In the genomic region with DNA sequence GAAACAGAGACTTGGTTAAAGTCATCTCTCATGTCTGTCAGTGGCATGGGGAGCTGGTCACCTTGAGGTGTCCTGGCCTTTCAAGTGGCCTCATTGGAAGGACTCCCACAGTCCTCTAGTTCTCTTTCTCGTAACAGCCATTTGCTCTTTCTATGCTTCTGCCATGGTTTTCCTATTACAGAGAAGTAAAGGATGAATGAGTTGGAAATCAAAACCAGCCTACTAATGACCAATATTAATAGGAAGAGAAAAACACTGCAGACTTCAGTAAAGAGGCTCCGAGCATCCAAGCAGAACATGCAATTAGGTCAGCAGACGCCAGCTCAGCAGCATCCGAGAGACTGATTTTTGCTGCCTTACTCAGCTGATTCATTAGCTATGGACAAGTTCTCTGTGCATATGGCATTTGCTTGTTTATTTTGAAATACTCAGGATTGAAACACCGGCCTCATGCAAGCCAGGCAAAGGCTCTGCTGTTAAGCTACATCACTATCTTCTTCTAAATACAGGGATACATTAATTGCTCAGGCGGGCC, we compare ENCODE assay signal across 14 mouse cellular contexts.
DNase-seq lines count a peak whose midpoint lies in the region; ATAC-seq and TF ChIP-seq lines count a peak whose summit lies in the region.
"Had no signal": no experiment of that assay in that cellular context is flagged by ENCODE, and none has a peak within 500 bp of the region (broad histone marks: within the 10 kb centered on the region; RNA-seq: fewer than 3 reads in every experiment).

No protein-coding gene starts in this region.

- 66% methylated on average over 6 of the region's 6 CpGs for WGBS in midbrain, postnatal 0 days
- WGBS in midbrain, embryonic 10.5 days = 81% methylated on average over 6 of the region's 6 CpGs
- WGBS in cerebellum, adult 2 months = 36% methylated on average over 6 of the region's 6 CpGs
- WGBS in hindbrain, embryonic 13.5 days = 55% methylated on average over 6 of the region's 6 CpGs
- WGBS in heart, adult 2 months = 88% methylated on average over 6 of the region's 6 CpGs

- no peak for TF ChIP-seq POLR2A in cerebellum, adult 2 months (IDR thresholded peaks at IDR 0.05; ENCODE audit: borderline replicate concordance, insufficient read depth, low read length)
- no peak for TF ChIP-seq POLR2A in heart, adult 2 months (IDR thresholded peaks at IDR 0.05; ENCODE audit: insufficient read depth, low read depth, low read length)

- H3K4me1 ChIP-seq in midbrain, postnatal 0 days (ENCODE audit: insufficient read depth, low read length) = no peaks in the 10 kb centered on the region; the same call in 1 of the 2 replicates
- peaks cover 3% of the 10 kb centered on the region; the same call in 1 of the 2 replicates for H3K4me1 ChIP-seq in midbrain, embryonic 10.5 days
- H3K4me1 ChIP-seq in cerebellum, adult 2 months (ENCODE audit: control insufficient read depth, insufficient read depth, low read length) = peaks cover 12% of the 10 kb centered on the region; the same call in 1 of the 2 replicates
- H3K4me1 ChIP-seq in hindbrain, embryonic 13.5 days (replicated peaks) = peaks cover 22% of the 10 kb centered on the region
- no peaks in the 10 kb centered on the region for H3K4me1 ChIP-seq in heart, adult 2 months (ENCODE audit: control insufficient read depth, insufficient read depth, low read length)

- TF ChIP-seq CTCF in midbrain, postnatal 0 days (IDR thresholded peaks at IDR 0.05) = no peak
- no peak for TF ChIP-seq CTCF in cerebellum, adult 2 months (IDR thresholded peaks at IDR 0.05; ENCODE audit: borderline replicate concordance, insufficient read depth, low read depth, low read length)
- TF ChIP-seq CTCF in heart, adult 2 months (IDR thresholded peaks at IDR 0.05) = no peak

- H3K9ac ChIP-seq in midbrain, postnatal 0 days (replicated peaks; ENCODE audit: low read length, poor library complexity, severe bottlenecking) = no peak overlapping the region
- H3K9ac ChIP-seq in hindbrain, embryonic 13.5 days = no peak overlapping the region
- no peak overlapping the region for H3K9ac ChIP-seq in heart, adult 2 months (ENCODE audit: low read depth, low read length)
- H3K9ac ChIP-seq: midbrain, embryonic 13.5 days had no signal

- H3K4me2 ChIP-seq in midbrain, postnatal 0 days (ENCODE audit: low read depth, low read length, poor library complexity, severe bottlenecking) = no peak overlapping the region
- H3K4me2 ChIP-seq in hindbrain, embryonic 13.5 days = no peak overlapping the region
- H3K4me2 ChIP-seq: midbrain, embryonic 13.5 days had no signal

- no peak for TF ChIP-seq EP300 in heart, adult 2 months (IDR thresholded peaks at IDR 0.05; ENCODE audit: insufficient read depth, low read depth, low read length)

- no peaks in the 10 kb centered on the region for H3K9me3 ChIP-seq in midbrain, postnatal 0 days (ENCODE audit: low read length)
- H3K9me3 ChIP-seq in midbrain, embryonic 10.5 days (replicated peaks) = no peaks in the 10 kb centered on the region
- peaks cover under 1% of the 10 kb centered on the region; the same call in 1 of the 2 replicates for H3K9me3 ChIP-seq in hindbrain, embryonic 13.5 days
- H3K9me3 ChIP-seq: midbrain, embryonic 13.5 days had no signal

- no peak for ATAC-seq in midbrain, postnatal 0 days (ENCODE audit: low FRiP score)
- no peak for ATAC-seq in hindbrain, embryonic 13.5 days (ENCODE audit: low FRiP score)
- ATAC-seq in megakaryocyte-erythroid progenitor cell, adult 5-6 weeks (replicated peaks; ENCODE audit: low FRiP score, low TSS enrichment, poor library complexity, severe bottlenecking) = no peak
- ATAC-seq: midbrain, embryonic 13.5 days had no signal

- no peaks in the 10 kb centered on the region for H3K36me3 ChIP-seq in midbrain, postnatal 0 days (ENCODE audit: insufficient read depth, low read length)
- H3K36me3 ChIP-seq in midbrain, embryonic 10.5 days = no peaks in the 10 kb centered on the region
- no peaks in the 10 kb centered on the region for H3K36me3 ChIP-seq in hindbrain, embryonic 13.5 days
- no peaks in the 10 kb centered on the region for H3K36me3 ChIP-seq in heart, adult 2 months (ENCODE audit: control insufficient read depth, insufficient read depth, low read length)
- H3K36me3 ChIP-seq: midbrain, embryonic 13.5 days had no signal

- peak; percentile 54 for DNase-seq in midbrain, postnatal 0 days (ENCODE audit: low spot score)
- no peak for DNase-seq in midbrain, embryonic 10.5 days (ENCODE audit: low spot score)
- DNase-seq in cerebellum, adult 2 months = peak; percentile 45 to 72
- DNase-seq in heart, adult 2 months = no peak
- no peak for DNase-seq in yolk sac, embryonic 10.5 days (ENCODE audit: low spot score)
- DNase-seq: adrenal gland, postnatal 14 days; heart, adult 18-20 months; liver; lung, adult 18-20 months; lung, postnatal 36 days; thymus, adult 18-20 months had no signal

- H3K27ac ChIP-seq in midbrain, postnatal 0 days (ENCODE audit: low read depth, low read length) = no peak overlapping the region
- H3K27ac ChIP-seq in midbrain, embryonic 10.5 days (replicated peaks) = no peak overlapping the region
- no peak overlapping the region for H3K27ac ChIP-seq in cerebellum, adult 2 months (ENCODE audit: insufficient read depth, low read length)
- peak overlapping the region; percentile 72 for H3K27ac ChIP-seq in hindbrain, embryonic 13.5 days
- H3K27ac ChIP-seq in heart, adult 2 months = no peak overlapping the region
- H3K27ac ChIP-seq: midbrain, embryonic 13.5 days had no signal

- H3K27me3 ChIP-seq in midbrain, postnatal 0 days (ENCODE audit: insufficient read depth, low read length) = no peaks in the 10 kb centered on the region
- H3K27me3 ChIP-seq in midbrain, embryonic 10.5 days (ENCODE audit: low read depth, poor library complexity, severe bottlenecking) = no peaks in the 10 kb centered on the region
- no peaks in the 10 kb centered on the region for H3K27me3 ChIP-seq in cerebellum, adult 2 months (ENCODE audit: control insufficient read depth, insufficient read depth, low read length)
- no peaks in the 10 kb centered on the region for H3K27me3 ChIP-seq in hindbrain, embryonic 13.5 days
- no peaks in the 10 kb centered on the region for H3K27me3 ChIP-seq in heart, adult 2 months (ENCODE audit: control insufficient read depth, insufficient read depth, low read length)
- H3K27me3 ChIP-seq: midbrain, embryonic 13.5 days had no signal

- H3K4me3 ChIP-seq in midbrain, postnatal 0 days (ENCODE audit: low read depth, low read length) = no peak overlapping the region
- H3K4me3 ChIP-seq in midbrain, embryonic 10.5 days = no peak overlapping the region
- no peak overlapping the region for H3K4me3 ChIP-seq in cerebellum, adult 2 months (replicated peaks; ENCODE audit: insufficient read depth, low read depth, low read length)
- H3K4me3 ChIP-seq in hindbrain, embryonic 13.5 days = no peak overlapping the region
- no peak overlapping the region for H3K4me3 ChIP-seq in heart, adult 2 months
- H3K4me3 ChIP-seq: midbrain, embryonic 13.5 days had no signal

- intact Hi-C loops in heart, adult 2 months (cut with DNase I) = no loop called here

- H3K79me2 ChIP-seq in heart, adult 2 months (replicated peaks; ENCODE audit: control insufficient read depth, insufficient read depth, low read length) = no peaks in the 10 kb centered on the region

Comparison
In these comparisons a context has a peak if more than half of its experiments do, and no peak if none do; other contexts are left out.
1. DNase-seq: peak in midbrain, postnatal 0 days (single experiment) and cerebellum, adult 2 months (2 of 2); none in midbrain, embryonic 10.5 days (single experiment), heart, adult 2 months (0 of 2) and yolk sac, embryonic 10.5 days (single experiment).